Mouse (Mus musculus) kidney, adult 2 months (tissue): ENCODE results near the gene Traf1.

ENCODE experiments used
- CTCF ChIP-seq: fragments of 200-500 bp; conservative IDR thresholded peaks from 2 replicates; pipeline ENCODE4 v1.5.1; 2011; ENCODE audit warnings: low read depth, mild to moderate bottlenecking, control low read depth, low read length, moderate library complexity, mixed read lengths; ENCODE audit not compliant: insufficient read depth, insufficient read length
- POLR2A ChIP-seq: fragments of 200-500 bp; IDR thresholded peaks from one replicate; pipeline ENCODE4 v1.6.1; 2011; ENCODE audit warnings: low read depth, low read length, control low read depth

GRCm38 (mm10) chr2:34912613-34913012 lies 49.0 kb downstream of the Traf1 start:
- TF ChIP-seq POLR2A (no peak), CTCF (no peak)
